Mouse (Mus musculus) lung, embryonic 14.5 days (tissue): ENCODE measurements around the gene Ganab. TPM values are rescaled to one million over a fixed set of nuclear protein-coding genes. Genes with fewer than 3 reads are reported as not detected.

ENCODE experiments used
- ATAC-seq: fragments of 200-750 bp; cut with Nextera tagmentation; 2 replicates; pipeline ENCODE4 v1.8.0; 2017; ENCODE audit warnings: mild to moderate bottlenecking, moderate TSS enrichment, moderate library complexity; ENCODE audit not compliant: insufficient read depth
- DNase-seq: peaks from one replicate; pipeline ENCODE4 v3.0.0-alpha.2; 2015
- H3K27ac ChIP-seq: fragments of 300-500 bp; sonication (generic); 2 replicates; pipeline ENCODE4 v1.5.1; 2014; ENCODE audit warnings: low read depth, mild to moderate bottlenecking, moderate library complexity
- H3K27me3 ChIP-seq: fragments of 300-500 bp; sonication (generic); 2 replicates; pipeline ENCODE4 v1.6.1; 2014; ENCODE audit warnings: low read length, control low read depth; ENCODE audit not compliant: insufficient read depth
- H3K36me3 ChIP-seq: fragments of 300-500 bp; sonication (generic); 2 replicates; pipeline ENCODE4 v1.6.1; 2014; ENCODE audit warnings: control low read depth; ENCODE audit not compliant: insufficient read depth
- H3K4me1 ChIP-seq: fragments of 300-500 bp; sonication (generic); 2 replicates; pipeline ENCODE4 v1.6.1; 2014; ENCODE audit warnings: antibody characterized with exemption, control low read depth; ENCODE audit not compliant: insufficient read depth
- H3K4me2 ChIP-seq: fragments of 300-500 bp; sonication (generic); 2 replicates; pipeline ENCODE4 v1.6.1; 2014; ENCODE audit warnings: mild to moderate bottlenecking
- H3K4me3 ChIP-seq: fragments of 300-500 bp; sonication (generic); 2 replicates; pipeline ENCODE4 v1.5.1; 2014; ENCODE audit warnings: low read depth, low read length
- H3K9ac ChIP-seq: fragments of 300-500 bp; sonication (generic); 2 replicates; pipeline ENCODE4 v1.6.1; 2014
- H3K9me3 ChIP-seq: fragments of 300-500 bp; sonication (generic); 2 replicates; pipeline ENCODE4 v1.6.1; 2016; ENCODE audit warnings: low read depth, low read length, control low read depth
- CTCF ChIP-seq: IDR thresholded peaks from 2 replicates; pipeline ENCODE4 v1.5.1; 2016; ENCODE audit warnings: antibody characterized with exemption, low read depth
- WGBS: fragments of 180-500 bp; shearing (Covaris S2); extraction: QIAGEN DNeasy Blood & Tissue Kit; methylation state at CpG from one replicate; pipeline ENCODE4 v1.1.7; 2014; 5-methylcytosine and 5-hydroxymethylcytosine counted together
- microRNA-seq: library from miRNA; unstranded; fragments of <30 nt; microRNA quantifications from one replicate; pipeline ENCODE4, GENCODE M21; 2016; ENCODE audit warnings: borderline number of aligned reads
- polyA plus RNA-seq: library from polyadenylated mRNA; unstranded; fragments of >200 nt; fragmentation: Nextera tagmentation; extraction: Ambion mirVana; gene quantifications from 2 replicates; pipeline ENCODE4 v1.2.1, GENCODE M21; 2014

The Ganab gene
- polyA plus RNA-seq, 1 experiment from 2014 or later = 121 TPM

DNA sequence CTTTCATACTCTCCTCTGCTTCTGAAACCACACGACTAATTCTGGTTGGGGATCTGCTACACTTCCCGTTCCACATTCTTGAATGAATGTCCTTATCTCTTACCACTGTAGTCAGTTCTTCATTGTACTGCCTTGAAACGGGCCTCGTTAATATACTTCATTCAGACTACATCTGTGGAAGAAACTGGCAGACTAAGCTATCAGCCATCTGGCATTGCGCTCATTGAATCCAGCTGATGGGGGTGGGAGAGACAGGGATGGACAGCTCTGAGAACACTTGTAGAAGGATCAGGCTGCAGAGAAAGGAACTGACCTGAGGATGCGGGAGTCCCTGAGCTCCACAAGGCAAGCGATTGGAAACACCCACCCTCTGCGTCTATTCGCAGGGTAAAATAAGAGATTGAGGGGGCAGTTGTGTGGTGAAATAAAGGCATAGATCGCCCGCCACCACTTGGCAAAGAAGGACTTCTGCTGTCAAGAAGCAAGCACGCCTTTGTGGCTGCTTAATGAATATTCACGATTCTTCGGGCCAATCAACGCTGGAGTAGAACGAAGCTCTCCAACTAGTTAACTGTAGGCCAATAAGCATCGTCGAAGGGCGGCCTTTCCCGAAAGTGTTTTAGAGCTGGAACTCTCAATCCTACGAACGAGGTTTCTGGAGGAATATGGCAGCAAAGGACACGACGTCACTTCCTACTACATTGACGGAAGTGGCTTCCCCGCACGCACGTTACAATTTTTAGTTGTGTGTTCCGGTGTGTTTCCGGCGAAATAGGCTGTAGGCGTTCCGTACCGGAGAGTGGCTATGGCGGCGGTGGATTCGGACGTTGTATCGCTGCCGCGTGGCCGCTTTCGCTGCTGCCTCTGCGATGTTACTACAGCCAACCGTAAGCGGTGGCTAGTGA, 55.5 kb downstream of the Ganab start, which contains the start of gene Tut1:
Gene Tut1, plus strand, starts transcription at position 713 of the 905 bp plus-strand sequence.
- Histone ChIP-seq H3K36me3 (peaks cover 72% of the 10 kb centered on the region), H3K27me3 (no peaks in the 10 kb centered on the region), H3K27ac (peak within 1 kb of the TSS; percentile 62), H3K9me3 (no peaks in the 10 kb centered on the region), H3K4me3 (peak within 1 kb of the TSS; percentile 83), H3K4me2 (peak within 1 kb of the TSS; percentile 84), H3K4me1 (no peaks in the 10 kb centered on the region), H3K9ac (peak within 1 kb of the TSS; percentile 85)
- DNase-seq (peak; percentile 100), ATAC-seq (peak; percentile 95)
- 3% methylated on average over 46 of the region's 46 CpGs for WGBS
- no peak for TF ChIP-seq CTCF

DNA sequence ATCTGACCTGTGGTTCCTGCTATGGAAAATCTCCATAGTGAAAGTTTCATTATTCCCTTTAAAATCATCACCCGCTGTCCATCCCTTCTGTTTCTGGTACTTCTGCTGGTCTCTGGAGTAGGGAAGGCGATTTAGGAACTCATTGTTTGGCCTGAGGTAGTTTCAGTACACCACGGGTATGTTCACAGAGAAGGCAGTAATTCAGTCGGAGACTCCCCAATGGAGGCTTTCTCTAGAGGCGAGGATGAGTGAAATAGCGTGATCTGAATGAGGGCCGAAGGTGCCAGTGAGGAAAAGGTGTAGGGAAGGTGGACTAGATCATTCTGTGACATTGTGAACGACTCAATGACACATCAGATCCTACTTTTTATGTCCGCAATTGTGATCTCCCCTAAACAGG, 56.3 kb downstream of the Ganab start:
- peaks cover 72% of the 10 kb centered on the region for H3K36me3 ChIP-seq
- no peaks in the 10 kb centered on the region for H3K27me3 ChIP-seq
- H3K4me2 ChIP-seq = peak overlapping the region; percentile 84
- no peak for ATAC-seq
- H3K9me3 ChIP-seq = no peaks in the 10 kb centered on the region
- H3K9ac ChIP-seq = peak overlapping the region; percentile 85
- DNase-seq = no peak
- H3K4me1 ChIP-seq = no peaks in the 10 kb centered on the region
- peak overlapping the region; percentile 62 for H3K27ac ChIP-seq
- TF ChIP-seq CTCF = no peak
- H3K4me3 ChIP-seq = peak overlapping the region; percentile 83
- 6% methylated on average over 9 of the region's 9 CpGs for WGBS

DNA sequence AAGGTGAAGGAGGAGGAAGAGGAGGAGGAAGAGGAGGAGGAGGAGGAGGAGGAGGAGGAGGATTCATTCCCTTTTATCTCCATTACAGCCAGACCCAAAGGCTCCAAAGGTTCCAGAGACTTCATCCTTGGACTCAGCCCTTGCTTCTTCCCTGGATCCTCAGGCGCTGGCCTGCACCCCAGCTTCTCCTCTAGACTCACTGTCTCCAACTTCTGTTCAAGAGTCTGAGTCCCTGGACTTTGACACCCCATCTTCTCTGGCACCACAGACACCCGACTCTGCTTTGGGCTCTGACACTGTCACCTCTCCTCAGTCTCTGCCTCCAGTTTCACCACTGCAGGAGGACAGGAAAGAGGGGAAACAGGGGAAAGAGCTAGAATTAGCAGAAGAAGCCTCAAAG, 64.4 kb downstream of the Ganab start:
- Histone ChIP-seq H3K9ac (no peak overlapping the region), H3K4me1 (no peaks in the 10 kb centered on the region), H3K27ac (no peak overlapping the region), H3K36me3 (peaks cover 80% of the 10 kb centered on the region), H3K4me3 (no peak overlapping the region), H3K4me2 (no peak overlapping the region), H3K27me3 (no peaks in the 10 kb centered on the region), H3K9me3 (no peaks in the 10 kb centered on the region)
- no peak for TF ChIP-seq CTCF
- WGBS = 95% methylated on average over 2 of the region's 2 CpGs
- no peak for DNase-seq
- no peak for ATAC-seq

DNA sequence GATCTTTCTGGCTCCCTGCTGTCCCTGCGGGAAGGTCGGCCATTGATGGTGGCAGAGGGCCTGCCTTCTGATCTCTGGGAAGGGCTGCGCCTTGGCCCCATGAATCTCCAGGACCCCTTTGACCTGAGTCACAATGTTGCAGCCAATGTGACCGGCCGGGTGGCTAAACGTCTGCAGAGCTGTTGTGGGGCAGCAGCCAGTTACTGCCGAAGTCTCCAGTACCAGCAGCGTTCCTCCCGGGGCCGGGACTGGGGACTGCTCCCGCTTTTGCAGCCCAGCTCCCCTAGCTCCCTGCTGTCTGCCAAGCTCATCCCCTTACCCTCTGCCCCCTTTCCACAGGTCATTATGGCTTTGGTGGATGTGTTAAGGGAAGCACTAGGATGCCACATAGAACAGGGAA, 67.2 kb downstream of the Ganab start:
- Histone ChIP-seq H3K36me3 (peaks cover 76% of the 10 kb centered on the region), H3K4me3 (no peak overlapping the region), H3K27ac (no peak overlapping the region; the same call in 1 of the 2 replicates), H3K27me3 (no peaks in the 10 kb centered on the region), H3K9ac (0 out of 2 replicates have a peak overlapping the region, but pooled peaks have one; percentile 62), H3K9me3 (no peaks in the 10 kb centered on the region), H3K4me2 (no peak overlapping the region), H3K4me1 (peaks cover 4% of the 10 kb centered on the region; the same call in 1 of the 2 replicates)
- TF ChIP-seq CTCF = no peak
- ATAC-seq (no peak), DNase-seq (no peak)
- 85% methylated on average over 11 of the region's 11 CpGs for WGBS

DNA sequence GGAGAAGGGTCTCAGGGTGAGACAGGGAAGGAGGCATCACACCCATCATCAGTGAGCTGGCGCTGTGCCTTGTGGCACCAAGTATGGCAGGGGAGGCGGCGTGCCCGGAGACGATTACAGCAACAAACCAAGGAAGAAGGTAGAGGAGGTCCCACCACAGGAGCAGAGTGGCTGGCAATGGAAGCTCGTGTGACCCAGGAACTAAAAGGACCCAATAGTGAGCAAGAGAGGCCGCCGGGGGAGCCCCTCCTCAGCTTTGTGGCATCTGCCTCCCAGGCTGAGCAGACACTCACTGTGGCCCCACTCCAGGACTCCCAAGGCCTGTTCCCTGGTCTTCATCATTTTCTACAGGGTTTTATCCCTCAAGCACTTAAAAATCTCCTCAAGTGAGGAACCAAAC, 67.9 kb downstream of the Ganab start:
- TF ChIP-seq CTCF = no peak
- no peak for DNase-seq
- Histone ChIP-seq H3K36me3 (peaks cover 76% of the 10 kb centered on the region), H3K27me3 (no peaks in the 10 kb centered on the region), H3K4me2 (peak overlapping the region; percentile 75), H3K4me3 (peak overlapping the region; percentile 88), H3K4me1 (peaks cover 4% of the 10 kb centered on the region; the same call in 1 of the 2 replicates), H3K9me3 (no peaks in the 10 kb centered on the region), H3K9ac (peak overlapping the region; percentile 62), H3K27ac (peak overlapping the region; percentile 92)
- 67% methylated on average over 8 of the region's 8 CpGs for WGBS
- ATAC-seq = no peak

DNA sequence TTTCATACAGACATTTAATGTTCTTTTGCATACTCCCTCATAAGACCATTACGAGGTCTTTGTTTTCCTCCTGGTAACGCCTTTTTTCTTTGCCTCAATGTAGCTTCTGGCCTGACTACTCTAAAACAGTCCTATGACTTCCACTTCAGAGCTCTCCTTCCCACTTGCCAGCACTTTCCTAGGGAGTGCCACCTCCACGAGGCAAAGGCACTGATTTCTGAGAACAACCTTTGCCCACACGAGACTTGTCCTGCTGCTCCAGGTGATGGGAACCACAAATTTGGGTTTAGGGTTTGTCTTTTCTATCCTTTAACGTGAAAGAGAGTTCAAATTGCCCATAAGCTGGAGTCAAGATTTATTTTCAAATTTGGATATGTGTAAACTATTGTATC, 68.3 kb downstream of the Ganab start:
- 27% methylated on average over 5 of the region's 5 CpGs for WGBS
- no peak for TF ChIP-seq CTCF
- peak overlapping the region; percentile 62 for H3K9ac ChIP-seq
- no peak for ATAC-seq
- peak overlapping the region; percentile 88 for H3K4me3 ChIP-seq
- H3K4me2 ChIP-seq = peak overlapping the region; percentile 75
- H3K36me3 ChIP-seq = peaks cover 77% of the 10 kb centered on the region
- peak overlapping the region; percentile 92 for H3K27ac ChIP-seq
- H3K4me1 ChIP-seq = peaks cover 4% of the 10 kb centered on the region; the same call in 1 of the 2 replicates
- no peaks in the 10 kb centered on the region for H3K27me3 ChIP-seq
- no peaks in the 10 kb centered on the region for H3K9me3 ChIP-seq
- no peak for DNase-seq

Small RNA genes lying within 50 kb of the gene (microRNA-seq; reads per million reads assigned to microRNA genes)
- not detected for gene Mir5136

Other genes with a start within 250 kb of the Ganab start
- gene Chrm1, start 234.3 kb upstream of the Ganab start, polyA plus RNA-seq = 0.05 and 0.08 TPM in 2 replicates
- gene Slc3a2, start 174.7 kb upstream of the Ganab start, polyA plus RNA-seq = 85.0 and 89.1 TPM in 2 replicates
- gene Wdr74, start 162.2 kb upstream of the Ganab start, polyA plus RNA-seq = 83.4 and 88.0 TPM in 2 replicates
- gene 1700092M07Rik, start 157.4 kb upstream of the Ganab start, polyA plus RNA-seq = 1.2 and 2.3 TPM in 2 replicates
- gene Stx5a, start 156.7 kb upstream of the Ganab start, polyA plus RNA-seq = 122 and 126 TPM in 2 replicates
- gene Nxf1, start 141.0 kb upstream of the Ganab start, polyA plus RNA-seq = 195 and 197 TPM in 2 replicates
- 166 and 207 TPM in 2 replicates for gene Tmem223, start 127.1 kb upstream of the Ganab start, polyA plus RNA-seq
- 67.7 and 72.3 TPM in 2 replicates for gene Tmem179b, start 123.6 kb upstream of the Ganab start, polyA plus RNA-seq
- 21.5 and 24.7 TPM in 2 replicates for gene Taf6l, start 111.7 kb upstream of the Ganab start, polyA plus RNA-seq
- 162 and 163 TPM in 2 replicates for gene Polr2g, start 99.5 kb upstream of the Ganab start, polyA plus RNA-seq
- 6.1 and 6.6 TPM in 2 replicates for gene Zbtb3, start 95.5 kb upstream of the Ganab start, polyA plus RNA-seq
- 53.7 and 55.7 TPM in 2 replicates for gene Ttc9c, start 78.7 kb upstream of the Ganab start, polyA plus RNA-seq
- 7.9 and 8.3 TPM in 2 replicates for gene Hnrnpul2, start 78.1 kb upstream of the Ganab start, polyA plus RNA-seq
- not detected in 2 replicates for gene AC129217.1, start 68.3 kb upstream of the Ganab start, polyA plus RNA-seq
- gene Bscl2, start 60.6 kb upstream of the Ganab start, polyA plus RNA-seq = 38.4 and 42.5 TPM in 2 replicates
- 1.2 and 2.1 TPM in 2 replicates for gene Gng3, start 58.9 kb upstream of the Ganab start, polyA plus RNA-seq
- 0.83 and 0.96 TPM in 2 replicates for gene Lrrn4cl, start 47.3 kb upstream of the Ganab start, polyA plus RNA-seq
- 149 and 152 TPM in 2 replicates for gene Ubxn1, start 26.6 kb upstream of the Ganab start, polyA plus RNA-seq
- gene Uqcc3, start 17.1 kb upstream of the Ganab start, polyA plus RNA-seq = 51.9 and 53.9 TPM in 2 replicates
- gene Lbhd1, start 14.3 kb upstream of the Ganab start, polyA plus RNA-seq = 72.1 and 78.8 TPM in 2 replicates
- gene Gm49403, start 14.1 kb upstream of the Ganab start, polyA plus RNA-seq = not detected in 2 replicates
- gene 1810009A15Rik, start 9.2 kb upstream of the Ganab start, polyA plus RNA-seq = 92.0 and 93.3 TPM in 2 replicates
- 0.37 TPM in 1 of 2 replicates, not detected in the other for gene Gm49416, start 9.1 kb upstream of the Ganab start, polyA plus RNA-seq
- gene Ints5, start 5.1 kb upstream of the Ganab start, polyA plus RNA-seq = 43.1 and 46.5 TPM in 2 replicates
- 34.5 and 37.8 TPM in 2 replicates for gene B3gat3, start 22.3 kb downstream of the Ganab start, polyA plus RNA-seq
- 0.73 and 1.3 TPM in 2 replicates for gene Rom1, start 31.3 kb downstream of the Ganab start, polyA plus RNA-seq
- gene Eml3, start 31.5 kb downstream of the Ganab start, polyA plus RNA-seq = 19.0 and 19.5 TPM in 2 replicates
- 44.0 and 52.1 TPM in 2 replicates for gene Mta2, start 43.8 kb downstream of the Ganab start, polyA plus RNA-seq
- gene Tut1, start 55.8 kb downstream of the Ganab start, polyA plus RNA-seq = 27.4 and 28.4 TPM in 2 replicates
- 480 and 516 TPM in 2 replicates for gene Eef1g, start 69.0 kb downstream of the Ganab start, polyA plus RNA-seq
- 14.9 and 15.8 TPM in 2 replicates for gene Ahnak, start 91.2 kb downstream of the Ganab start, polyA plus RNA-seq
- gene Scgb1a1, start 189.9 kb downstream of the Ganab start, polyA plus RNA-seq = not detected in 2 replicates
- 13.9 and 15.0 TPM in 2 replicates for gene Asrgl1, start 237.6 kb downstream of the Ganab start, polyA plus RNA-seq